Mouse (Mus musculus) intestine, embryonic 14.5 days (tissue): Measurements from ENCODE around the gene Gm12830. TPM values are rescaled to one million over a fixed set of nuclear protein-coding genes. Genes with fewer than 3 reads are reported as not detected.

ENCODE experiments used
- ATAC-seq: fragments of 200-750 bp; cut with Nextera tagmentation; replicated peaks from 2 replicates; pipeline ENCODE4 v1.8.0; 2017; ENCODE audit warnings: low read depth, moderate number of reproducible peaks, moderate TSS enrichment, moderate library complexity; ENCODE audit not compliant: low FRiP score, low TSS enrichment
- DNase-seq: peaks from one replicate; pipeline ENCODE4 v3.0.0-alpha.2; 2018; ENCODE audit warnings: low spot score
- H3K27ac ChIP-seq: fragments of 300-500 bp; sonication (generic); 2 replicates; pipeline ENCODE4 v1.5.1; 2014; ENCODE audit warnings: low read depth, mild to moderate bottlenecking, control low read depth
- H3K27me3 ChIP-seq: fragments of 300-500 bp; sonication (generic); replicated peaks from 2 replicates; pipeline ENCODE4 v1.6.1; 2014; ENCODE audit warnings: low read length, control low read depth; ENCODE audit not compliant: control insufficient read depth, insufficient read depth
- H3K36me3 ChIP-seq: fragments of 300-500 bp; sonication (generic); 2 replicates; pipeline ENCODE4 v1.6.1; 2014; ENCODE audit warnings: low read length, control low read depth; ENCODE audit not compliant: control insufficient read depth, insufficient read depth
- H3K4me1 ChIP-seq: fragments of 300-500 bp; sonication (generic); replicated peaks from 2 replicates; pipeline ENCODE4 v1.6.1; 2014; ENCODE audit warnings: low read length, control low read depth, mixed read lengths; ENCODE audit not compliant: control insufficient read depth, insufficient read depth
- H3K4me2 ChIP-seq: fragments of 300-500 bp; sonication (generic); 2 replicates; pipeline ENCODE4 v1.6.1; 2014; ENCODE audit warnings: low read length
- H3K4me3 ChIP-seq: fragments of 300-500 bp; sonication (generic); 2 replicates; pipeline ENCODE4 v1.5.1; 2014; ENCODE audit warnings: low read depth, low read length, control low read depth, mixed read lengths
- H3K9ac ChIP-seq: fragments of 300-500 bp; sonication (generic); 2 replicates; pipeline ENCODE4 v1.6.1; 2014; ENCODE audit warnings: mild to moderate bottlenecking, low read length
- H3K9me3 ChIP-seq: fragments of 300-500 bp; sonication (generic); 2 replicates; pipeline ENCODE4 v1.6.1; 2016; ENCODE audit warnings: low read length, control low read depth; ENCODE audit not compliant: control insufficient read depth
- WGBS: fragments of 180-500 bp; shearing (Covaris S2); extraction: QIAGEN DNeasy Blood & Tissue Kit; methylation state at CpG from one replicate; pipeline ENCODE4 v1.1.7; 2014; 5-methylcytosine and 5-hydroxymethylcytosine counted together
- polyA plus RNA-seq: library from polyadenylated mRNA; unstranded; fragments of >200 nt; fragmentation: Nextera tagmentation; extraction: Ambion mirVana; gene quantifications from 2 replicates; pipeline ENCODE4 v1.2.1, GENCODE M21; 2014

Gm12830 gene
- polyA plus RNA-seq, 1 experiment from 2014 or later: not detected

GRCm38 (mm10) chr4:114788856-114789255 is 32.7 kb upstream of the Gm12830 start:
- WGBS: 48% methylated on average over 4 of the region's 4 CpGs
- Histone ChIP-seq H3K4me1 (no peaks in the 10 kb centered on the region), H3K36me3 (no peaks in the 10 kb centered on the region), H3K9me3 (no peaks in the 10 kb centered on the region), H3K4me3 (no peak overlapping the region), H3K27me3 (peaks cover 25% of the 10 kb centered on the region; the same call in 1 of the 2 replicates), H3K9ac (no peak overlapping the region), H3K4me2 (no peak overlapping the region), H3K27ac (no peak overlapping the region)
- no peak for DNase-seq
- no peak for ATAC-seq

- Histone ChIP-seq H3K4me1 (no peaks in the 10 kb centered on the region), H3K27me3 (peaks cover 35% of the 10 kb centered on the region), H3K4me2 (no peak overlapping the region), H3K4me3 (no peak overlapping the region), H3K36me3 (no peaks in the 10 kb centered on the region), H3K9ac (no peak overlapping the region), H3K9me3 (no peaks in the 10 kb centered on the region), H3K27ac (no peak overlapping the region)
- DNase-seq: no peak
- WGBS: 35% methylated on average over 9 of the region's 9 CpGs
- ATAC-seq: no peak
Measured at GRCm38 (mm10) chr4:114791650-114792049, 29.9 kb upstream of the Gm12830 start.

GRCm38 (mm10) chr4:114793836-114794235 is 27.7 kb upstream of the Gm12830 start:
- Histone ChIP-seq H3K4me3 (no peak overlapping the region), H3K9ac (no peak overlapping the region), H3K4me1 (0 out of 2 replicates have a peak, but pooled peaks cover 3% of the 10 kb centered on the region), H3K27ac (no peak overlapping the region), H3K4me2 (no peak overlapping the region), H3K9me3 (no peaks in the 10 kb centered on the region), H3K27me3 (peaks cover 32% of the 10 kb centered on the region), H3K36me3 (no peaks in the 10 kb centered on the region)
- ATAC-seq: no peak
- 90% methylated on average over 2 of the region's 2 CpGs for WGBS
- DNase-seq: no peak

GRCm38 (mm10) chr4:114797254-114797914 is 24.1 kb upstream of the Gm12830 start:
- WGBS: 28% methylated on average over 5 of the region's 5 CpGs
- ATAC-seq: no peak

GRCm38 (mm10) chr4:114798041-114798624 is 23.4 kb upstream of the Gm12830 start:
- H3K4me3 ChIP-seq: no peak overlapping the region
- DNase-seq: no peak
- WGBS: 44% methylated on average over 7 of the region's 7 CpGs

More at GRCm38 (mm10) chr4:114797254-114797914, 24.1 kb upstream of the Gm12830 start:
- Histone ChIP-seq H3K4me3 (no peak overlapping the region), H3K36me3 (no peaks in the 10 kb centered on the region), H3K27me3 (peaks cover 53% of the 10 kb centered on the region), H3K27ac (no peak overlapping the region), H3K4me1 (0 out of 2 replicates have a peak, but pooled peaks cover 3% of the 10 kb centered on the region), H3K9ac (no peak overlapping the region), H3K4me2 (no peak overlapping the region), H3K9me3 (no peaks in the 10 kb centered on the region)
- no peak for DNase-seq

GRCm38 (mm10) chr4:114804096-114804495 is 17.4 kb upstream of the Gm12830 start:
- 64% methylated on average over 5 of the region's 5 CpGs for WGBS
- DNase-seq: no peak
- Histone ChIP-seq H3K27ac (no peak overlapping the region), H3K27me3 (peaks cover 41% of the 10 kb centered on the region), H3K36me3 (no peaks in the 10 kb centered on the region), H3K9ac (no peak overlapping the region), H3K4me1 (no peaks in the 10 kb centered on the region), H3K9me3 (no peaks in the 10 kb centered on the region), H3K4me3 (no peak overlapping the region), H3K4me2 (no peak overlapping the region)
- no peak for ATAC-seq

More at GRCm38 (mm10) chr4:114798041-114798624, 23.4 kb upstream of the Gm12830 start:
- Histone ChIP-seq H3K4me2 (no peak overlapping the region), H3K27ac (no peak overlapping the region), H3K27me3 (peaks cover 53% of the 10 kb centered on the region), H3K4me1 (0 out of 2 replicates have a peak, but pooled peaks cover 3% of the 10 kb centered on the region), H3K9ac (no peak overlapping the region), H3K36me3 (no peaks in the 10 kb centered on the region), H3K9me3 (no peaks in the 10 kb centered on the region)
- no peak for ATAC-seq

- peaks cover 23% of the 10 kb centered on the region; the same call in 1 of the 2 replicates for H3K27me3 ChIP-seq
- DNase-seq (no peak), ATAC-seq (no peak)
- H3K4me1 ChIP-seq: peaks cover 7% of the 10 kb centered on the region
- no peak overlapping the region for H3K4me3 ChIP-seq
- WGBS: 28% methylated on average over 9 of the region's 9 CpGs
- H3K9me3 ChIP-seq: no peaks in the 10 kb centered on the region
- H3K27ac ChIP-seq: no peak overlapping the region
- no peak overlapping the region for H3K9ac ChIP-seq
- H3K36me3 ChIP-seq: no peaks in the 10 kb centered on the region
- no peak overlapping the region for H3K4me2 ChIP-seq
Measured at GRCm38 (mm10) chr4:114818963-114819702, 2.4 kb upstream of the Gm12830 start.

GRCm38 (mm10) chr4:114834770-114835581 is 13.5 kb downstream of the Gm12830 start:
- H3K27me3 ChIP-seq: peaks cover 17% of the 10 kb centered on the region; the same call in 1 of the 2 replicates
- H3K9me3 ChIP-seq: no peaks in the 10 kb centered on the region
- DNase-seq (no peak), ATAC-seq (peak; percentile 72)
- no peak overlapping the region for H3K27ac ChIP-seq
- H3K4me1 ChIP-seq: 0 out of 2 replicates have a peak, but pooled peaks cover 3% of the 10 kb centered on the region
- 40% methylated on average over 10 of the region's 10 CpGs for WGBS
- H3K4me3 ChIP-seq: no peak overlapping the region
- no peak overlapping the region for H3K9ac ChIP-seq
- H3K4me2 ChIP-seq: no peak overlapping the region
- no peaks in the 10 kb centered on the region for H3K36me3 ChIP-seq
